Mouse (Mus musculus) heart, embryonic 14.5 days (tissue): Measurements from ENCODE around the gene Kdm2b. TPM values are rescaled to one million over a fixed set of nuclear protein-coding genes. Genes with fewer than 3 reads are reported as not detected.

Source experiments
- ATAC-seq: fragments of 200-750 bp; cut with Nextera tagmentation; 2 replicates; pipeline ENCODE4 v1.8.0; 2017; ENCODE audit warnings: low read depth, moderate TSS enrichment; ENCODE audit not compliant: insufficient number of reproducible peaks, insufficient read depth, low FRiP score
- H3K27ac ChIP-seq, 2 experiments: fragments of 200-500 bp in 1 of 2; fragments of 300-500 bp in 1 of 2; sonication (generic) in 1 of 2; replicated peaks in 1 of 2; 2 replicates each; pipeline ENCODE4 v1.5.1; 2012 to 2014; ENCODE audit warnings: low read depth in 2 of 2, low read length in 2 of 2, control low read depth in 1 of 2, mild to moderate bottlenecking in 1 of 2, mixed read lengths in 1 of 2; ENCODE audit not compliant: control insufficient read depth in 1 of 2, insufficient read depth in 1 of 2
- H3K27me3 ChIP-seq: fragments of 300-500 bp; sonication (generic); 2 replicates; pipeline ENCODE4 v1.6.1; 2014; ENCODE audit warnings: mild to moderate bottlenecking, low read length, control low read depth; ENCODE audit not compliant: control insufficient read depth, insufficient read depth
- H3K36me3 ChIP-seq: fragments of 300-500 bp; sonication (generic); 2 replicates; pipeline ENCODE4 v1.6.1; 2014; ENCODE audit warnings: mild to moderate bottlenecking, control low read depth, low read length, mixed read lengths; ENCODE audit not compliant: control insufficient read depth, insufficient read depth
- H3K4me1 ChIP-seq, 2 experiments: fragments of 200-500 bp in 1 of 2; fragments of 300-500 bp in 1 of 2; sonication (generic) in 1 of 2; 2 replicates each; pipeline ENCODE4 v1.6.1; 2012 to 2014; ENCODE audit warnings: low read length in 2 of 2, control low read depth in 1 of 2, mixed read lengths in 1 of 2; ENCODE audit not compliant: control insufficient read depth in 2 of 2, insufficient read depth in 2 of 2
- H3K4me2 ChIP-seq: fragments of 300-500 bp; sonication (generic); 2 replicates; pipeline ENCODE4 v1.6.1; 2014; ENCODE audit warnings: mild to moderate bottlenecking, low read length
- H3K4me3 ChIP-seq, 2 experiments: fragments of 200-500 bp in 1 of 2; fragments of 300-500 bp in 1 of 2; sonication (generic) in 1 of 2; 2 replicates each; pipeline ENCODE4 v1.5.1; 2012 to 2014; ENCODE audit warnings: low read length in 2 of 2, mild to moderate bottlenecking in 2 of 2, control low read depth in 1 of 2, low read depth in 1 of 2, moderate library complexity in 1 of 2; ENCODE audit not compliant: control insufficient read depth in 1 of 2, insufficient read depth in 1 of 2
- H3K9ac ChIP-seq: fragments of 300-500 bp; sonication (generic); 2 replicates; pipeline ENCODE4 v1.6.1; 2014; ENCODE audit warnings: mild to moderate bottlenecking, low read length
- H3K9me3 ChIP-seq: fragments of 300-500 bp; sonication (generic); 2 replicates; pipeline ENCODE4 v1.6.1; 2016; ENCODE audit warnings: low read length, control low read depth; ENCODE audit not compliant: control insufficient read depth
- WGBS: fragments of 180-500 bp; shearing (Covaris S2); extraction: QIAGEN DNeasy Blood & Tissue Kit; methylation state at CpG from one replicate; pipeline ENCODE4 v1.1.7; 2014; 5-methylcytosine and 5-hydroxymethylcytosine counted together
- polyA plus RNA-seq: library from polyadenylated mRNA; unstranded; fragments of >200 nt; fragmentation: Nextera tagmentation; extraction: Ambion mirVana; gene quantifications from 2 replicates; pipeline ENCODE4 v1.2.1, GENCODE M21; 2014

The Kdm2b gene
- polyA plus RNA-seq = 24.2 and 27.3 TPM in 2 replicates

- peak within 1 kb of the TSS; percentile 69 to 77 for H3K4me3 ChIP-seq
- H3K36me3 ChIP-seq = no peaks in the 10 kb centered on the region
- H3K27me3 ChIP-seq = no peaks in the 10 kb centered on the region
- peak within 1 kb of the TSS; percentile 84 for H3K9ac ChIP-seq
- peak within 1 kb of the TSS; percentile 78 to 92 for H3K27ac ChIP-seq
- WGBS = 2% methylated on average over 15 of the region's 15 CpGs
- H3K4me2 ChIP-seq = peak within 1 kb of the TSS; percentile 98
- peaks cover 27 to 38% of the 10 kb centered on the region in 2 experiments for H3K4me1 ChIP-seq
- H3K9me3 ChIP-seq = no peaks in the 10 kb centered on the region
- peak; percentile 29; the same call in 1 of the 2 replicates for ATAC-seq
These were observed at the start of gene Kdm2b for GRCm38 (mm10) chr5:122989551-122990330. Kdm2b (minus strand) TSS chr5:122989823.

DNA sequence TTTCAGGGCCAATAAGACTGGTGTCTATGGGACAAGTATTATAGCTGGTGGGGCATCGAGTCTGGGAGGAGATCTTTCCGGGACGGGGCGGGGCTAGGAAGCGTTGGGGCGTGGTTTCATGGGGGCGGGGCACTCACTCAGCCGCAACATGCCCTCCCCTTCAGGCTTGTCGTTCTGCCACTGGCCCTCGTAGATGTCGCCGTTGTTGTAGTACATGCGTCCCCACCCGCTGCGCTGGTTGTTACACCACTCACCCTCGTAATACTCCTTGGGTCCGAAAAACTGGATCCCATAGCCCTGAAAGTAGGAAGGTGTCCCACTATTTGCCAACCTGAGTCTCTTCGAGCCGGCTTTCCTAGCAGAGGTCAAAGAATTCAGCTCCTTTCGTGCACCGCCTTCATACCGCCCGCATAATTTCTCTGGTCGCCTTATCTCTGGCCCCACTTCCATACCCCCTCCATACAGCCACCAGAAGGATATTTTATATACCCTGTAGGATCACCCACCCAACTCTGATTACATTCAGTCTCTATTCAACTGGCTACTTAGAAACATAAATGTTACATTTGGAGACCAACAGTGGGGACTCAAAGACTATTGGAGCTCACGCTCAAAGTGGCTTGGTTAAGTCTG is 49.6 kb upstream of the Kdm2b start:
- WGBS = 3% methylated on average over 25 of the region's 25 CpGs
- no peaks in the 10 kb centered on the region for H3K9me3 ChIP-seq
- H3K27ac ChIP-seq = no peak overlapping the region; a peak in 1 of 4 replicates
- H3K4me3 ChIP-seq = peak overlapping the region; percentile 34 to 48
- H3K4me2 ChIP-seq = peak overlapping the region; percentile 67
- peak overlapping the region; percentile 59 for H3K9ac ChIP-seq
- ATAC-seq = peak; percentile 51; the same call in 1 of the 2 replicates
- no peaks in the 10 kb centered on the region for H3K36me3 ChIP-seq
- peaks cover 7 to 8% of the 10 kb centered on the region in 2 experiments; a peak in 3 of 4 replicates for H3K4me1 ChIP-seq
- no peaks in the 10 kb centered on the region for H3K27me3 ChIP-seq

- H3K36me3 ChIP-seq = no peaks in the 10 kb centered on the region
- H3K27ac ChIP-seq = no peak overlapping the region
- H3K27me3 ChIP-seq = no peaks in the 10 kb centered on the region
- peaks cover 7 to 8% of the 10 kb centered on the region in 2 experiments; a peak in 3 of 4 replicates for H3K4me1 ChIP-seq
- H3K4me2 ChIP-seq = no peak overlapping the region
- no peak overlapping the region for H3K9ac ChIP-seq
- WGBS = 79% methylated on average over 5 of the region's 5 CpGs
- no peak for ATAC-seq
- H3K9me3 ChIP-seq = no peaks in the 10 kb centered on the region
- no peak overlapping the region for H3K4me3 ChIP-seq
These were observed 48.5 kb upstream of the Kdm2b start for GRCm38 (mm10) chr5:123038115-123038514.

- no peak overlapping the region for H3K4me2 ChIP-seq
- no peak overlapping the region for H3K27ac ChIP-seq
- H3K9ac ChIP-seq = no peak overlapping the region
- peaks cover 7 to 8% of the 10 kb centered on the region in 2 experiments; a peak in 3 of 4 replicates for H3K4me1 ChIP-seq
- H3K4me3 ChIP-seq = no peak overlapping the region
- 29% methylated on average over 6 of the region's 6 CpGs for WGBS
- H3K36me3 ChIP-seq = peaks cover 16% of the 10 kb centered on the region
- no peaks in the 10 kb centered on the region for H3K27me3 ChIP-seq
- H3K9me3 ChIP-seq = 0 out of 2 replicates have a peak, but pooled peaks cover 4% of the 10 kb centered on the region
- no peak for ATAC-seq
These were observed 45.9 kb upstream of the Kdm2b start for GRCm38 (mm10) chr5:123035564-123035963.

DNA sequence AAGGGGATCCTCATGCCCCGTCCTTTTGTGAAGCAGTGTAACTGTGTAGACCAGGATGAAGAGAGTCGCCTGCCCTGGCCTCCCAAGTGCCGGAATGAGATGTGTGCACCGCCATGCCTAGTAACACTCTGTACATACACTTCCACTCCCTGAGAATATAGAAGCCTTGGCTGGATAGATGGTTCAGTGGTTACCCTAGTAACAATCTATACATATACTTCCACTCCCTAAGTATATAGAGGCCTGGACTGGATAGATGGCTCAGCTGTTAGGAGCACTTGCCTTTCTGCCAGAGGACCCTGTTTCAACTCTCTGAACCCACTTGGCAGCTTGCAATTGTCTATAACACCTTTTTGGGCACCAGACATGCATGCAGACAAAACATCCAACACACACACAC is 45.5 kb upstream of the Kdm2b start:
- 0 out of 2 replicates have a peak, but pooled peaks cover 4% of the 10 kb centered on the region for H3K9me3 ChIP-seq
- H3K27me3 ChIP-seq = no peaks in the 10 kb centered on the region
- H3K36me3 ChIP-seq = peaks cover 21% of the 10 kb centered on the region
- H3K4me1 ChIP-seq = peaks cover 7 to 8% of the 10 kb centered on the region in 2 experiments; a peak in 3 of 4 replicates
- no peak overlapping the region for H3K27ac ChIP-seq
- WGBS = 79% methylated on average over 4 of the region's 4 CpGs
- H3K9ac ChIP-seq = no peak overlapping the region
- H3K4me3 ChIP-seq = no peak overlapping the region
- H3K4me2 ChIP-seq = no peak overlapping the region
- ATAC-seq = no peak

DNA sequence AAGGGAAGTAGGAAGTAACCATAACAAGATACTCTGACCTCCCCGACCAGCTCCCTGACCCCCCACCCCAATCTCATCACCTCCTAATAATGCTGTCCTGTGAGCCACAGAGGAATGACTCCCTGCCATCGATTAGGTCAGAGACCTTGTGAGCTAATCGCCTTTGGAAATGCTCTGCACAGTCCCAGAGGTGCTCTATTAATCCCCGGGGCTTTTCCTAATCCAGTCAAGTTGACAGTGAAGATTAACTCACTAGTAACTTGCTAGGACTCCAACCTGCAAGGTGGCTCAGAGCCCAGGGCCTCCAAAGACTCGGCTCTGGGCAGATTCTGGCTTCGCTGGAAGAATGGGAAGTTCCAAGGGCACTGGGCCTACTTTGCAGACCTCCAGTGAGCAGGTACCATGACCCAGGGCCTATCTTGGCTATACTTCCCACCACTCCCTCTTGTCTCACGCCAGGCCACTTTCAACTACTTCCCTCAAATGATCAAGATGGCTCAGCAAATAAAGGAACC is 44.1 kb upstream of the Kdm2b start:
- H3K27ac ChIP-seq = no peak overlapping the region

DNA sequence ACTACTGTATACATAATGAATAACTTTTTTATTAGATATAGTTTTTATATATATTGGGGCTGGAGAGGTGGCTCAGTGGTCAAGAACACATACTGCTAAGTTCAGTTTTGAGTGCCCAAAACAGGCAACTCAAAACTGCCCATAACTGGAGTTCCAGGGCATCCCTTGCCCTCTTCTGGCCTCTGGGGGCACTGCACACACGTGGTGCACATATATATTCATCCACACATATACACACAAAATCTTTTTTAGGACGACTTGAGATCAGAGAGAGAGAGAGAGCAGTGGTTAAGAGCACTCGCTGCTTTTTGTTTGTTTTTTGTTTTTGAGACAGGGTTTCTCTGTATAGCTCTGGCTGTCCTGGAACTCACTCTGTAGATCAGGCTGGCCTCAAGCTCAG is 41.7 kb upstream of the Kdm2b start:
- ATAC-seq = no peak
- whole genome bisulfite sequencing = 99% methylated on average over 3 of the region's 3 CpGs
- H3K4me3 ChIP-seq = no peak overlapping the region

More for the DNA sequence above, 44.1 kb upstream of the Kdm2b start:
- Histone ChIP-seq H3K4me1 (peaks cover 0 to under 1% of the 10 kb centered on the region in 2 experiments; a peak in 2 of 4 replicates), H3K9me3 (0 out of 2 replicates have a peak, but pooled peaks cover 4% of the 10 kb centered on the region), H3K9ac (no peak overlapping the region), H3K27me3 (no peaks in the 10 kb centered on the region), H3K36me3 (peaks cover 35% of the 10 kb centered on the region), H3K4me2 (no peak overlapping the region), H3K4me3 (no peak overlapping the region)
- ATAC-seq = no peak
- 71% methylated on average over 7 of the region's 7 CpGs for WGBS

More for the DNA sequence above, 41.7 kb upstream of the Kdm2b start:
- Histone ChIP-seq H3K9ac (no peak overlapping the region), H3K4me1 (peaks cover 2 to 11% of the 10 kb centered on the region in 2 experiments; a peak in 3 of 4 replicates), H3K9me3 (0 out of 2 replicates have a peak, but pooled peaks cover 4% of the 10 kb centered on the region), H3K27me3 (no peaks in the 10 kb centered on the region), H3K4me2 (no peak overlapping the region), H3K27ac (no peak overlapping the region), H3K36me3 (peaks cover 36% of the 10 kb centered on the region)
